Mouse (Mus musculus): ENCODE results near the gene Gm42906.

DNA sequence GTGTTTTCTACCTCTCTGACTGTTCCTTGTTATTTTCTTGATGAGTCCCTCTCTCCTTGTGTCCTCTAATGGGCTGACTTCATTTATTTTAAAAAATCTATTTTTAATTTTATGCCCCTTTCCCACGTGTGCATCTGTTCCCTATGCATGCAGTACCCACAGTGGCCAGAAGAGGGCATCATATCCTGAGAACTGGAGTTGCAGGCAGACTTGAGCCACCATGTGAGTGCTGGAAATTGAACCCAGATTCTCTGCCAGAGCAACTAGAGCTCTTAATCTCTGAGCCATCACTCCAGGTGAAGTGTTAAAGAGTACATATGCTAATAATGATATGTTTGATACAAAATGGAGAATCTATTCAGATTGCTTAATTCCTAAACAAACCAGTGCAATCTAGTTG lies 135.7 kb downstream of the Gm42906 start:
- TF ChIP-seq CTCF (IDR thresholded peaks at IDR 0.05; ENCODE audit: low read depth) (peak; percentile 67), EP300 (optimal IDR thresholded peaks at IDR 0.05) (no peak)

All from stomach, postnatal 0 days (tissue).